Mouse (Mus musculus) left cerebral cortex, postnatal 36 days (tissue): ENCODE results near the gene Gcdh. TPM values are rescaled to one million over a fixed set of nuclear protein-coding genes. Genes with fewer than 3 reads are reported as not detected.

Experiments used
- DNase-seq, 2 experiments: peaks; one replicate each; pipeline ENCODE4 v3.0.0; 2021 to 2022; ENCODE audit warnings: low spot score in 2 of 2, mixed read lengths in 1 of 2
- intact Hi-C: fragments of 180-260 bp; cut with DNase I; formaldehyde crosslinking; loops from one replicate; pipeline ENCODE4 v1.15.1; 2025
- total RNA-seq, 2 experiments: library from RNA; stranded (reverse); gene quantifications; 2 replicates each; pipeline ENCODE4 v1.2.3; 2021

Gcdh gene
- total RNA-seq, 2 experiments from 2014 or later, result 29.6 to 42.4 TPM

- DNase-seq, result no peak
- intact Hi-C loops, result no loop called here
Measured at GRCm38 (mm10) chr8:84878915-84879314, 14.8 kb downstream of the Gcdh start.

- DNase-seq, result no peak
- intact Hi-C loops, result no loop called here
Measured at GRCm38 (mm10) chr8:84877297-84878035, 16.3 kb downstream of the Gcdh start.

- intact Hi-C loops, result no loop called here
- DNase-seq, result no peak
Measured at GRCm38 (mm10) chr8:84874339-84874738, 19.4 kb downstream of the Gcdh start.

GRCm38 (mm10) chr8:84873016-84873415 lies 20.7 kb downstream of the Gcdh start:
- intact Hi-C loops, result no loop called here
- DNase-seq, result no peak

GRCm38 (mm10) chr8:84872309-84872965 lies 21.3 kb downstream of the Gcdh start:
- intact Hi-C loops, result no loop called here
- no peak for DNase-seq

GRCm38 (mm10) chr8:84871376-84872308 lies 22.1 kb downstream of the Gcdh start, which contains the start of gene Syce2:
Gene Syce2, plus strand, starts transcription at chr8:84872111.
- DNase-seq, result peak; percentile 48 to 52
- intact Hi-C loops, result no loop called here

GRCm38 (mm10) chr8:84856864-84857441 lies 36.8 kb downstream of the Gcdh start, which contains the start of gene Farsa:
Gene Farsa, plus strand, starts transcription at chr8:84856989.
- peak; percentile 93 for DNase-seq
- intact Hi-C loops, result loop anchor here (5.0 kb wide), 1 partner anchor 45 kb away; the partner anchor contains the start of gene Klf1

- intact Hi-C loops, result loop anchor here (5.0 kb wide), 1 partner anchor 46 kb away; the partner anchor contains the start of gene Klf1
- no peak for DNase-seq
Measured at GRCm38 (mm10) chr8:84856434-84856833, 37.3 kb downstream of the Gcdh start.

- no peak for DNase-seq
- intact Hi-C loops, result no loop called here
Measured at GRCm38 (mm10) chr8:84847684-84848435, 45.9 kb downstream of the Gcdh start.

- intact Hi-C loops, result no loop called here
- DNase-seq, result peak; percentile 99
Measured at GRCm38 (mm10) chr8:84846722-84847572, 46.8 kb downstream of the Gcdh start, which contains the start of gene Calr. Gene Calr, minus strand, starts transcription at chr8:84846934.

- DNase-seq, result no peak
- intact Hi-C loops, result no loop called here
Measured at GRCm38 (mm10) chr8:84846094-84846721, 47.5 kb downstream of the Gcdh start.

- intact Hi-C loops, result no loop called here
- DNase-seq, result peak; percentile 19 to 33
Measured at GRCm38 (mm10) chr8:84845355-84846093, 48.2 kb downstream of the Gcdh start.

- DNase-seq, result no peak
- intact Hi-C loops, result no loop called here
Measured at GRCm38 (mm10) chr8:84844397-84845070, 49.2 kb downstream of the Gcdh start.

- intact Hi-C loops, result no loop called here
- no peak for DNase-seq
Measured at GRCm38 (mm10) chr8:84841514-84841913, 52.2 kb downstream of the Gcdh start.

- peak; percentile 90 to 92 for DNase-seq
- intact Hi-C loops, result no loop called here
Measured at GRCm38 (mm10) chr8:84840248-84840999, 53.3 kb downstream of the Gcdh start, which contains the start of gene Rad23a. Gene Rad23a, minus strand, starts transcription at chr8:84840665.
